Mouse (Mus musculus) heart, adult 18-20 months (tissue): ENCODE measurements around the gene Gsta4. TPM values are rescaled to one million over a fixed set of nuclear protein-coding genes. Genes with fewer than 3 reads are reported as not detected.

Experiments
- DNase-seq, 2 experiments: peaks; one replicate each; pipeline ENCODE4 v3.0.0; 2021 to 2022; ENCODE audit warnings: mixed read lengths in 1 of 2
- total RNA-seq, 2 experiments: library from RNA; stranded (reverse); gene quantifications; 2 replicates each; pipeline ENCODE4 v1.2.3; 2021

Gsta4 gene
- total RNA-seq, 2 experiments from 2014 or later = 125 to 127 TPM

- DNase-seq = no peak
Measured at GRCm38 (mm10) chr9:78178197-78178596, 4.4 kb upstream of the Gsta4 start.

- DNase-seq = no peak
Measured at GRCm38 (mm10) chr9:78179071-78179470, 3.5 kb upstream of the Gsta4 start.

- DNase-seq = peak in 1 of 2 experiments; percentile 21
Measured at GRCm38 (mm10) chr9:78185686-78186085, 3.1 kb downstream of the Gsta4 start.

- no peak for DNase-seq
Measured at GRCm38 (mm10) chr9:78188910-78189309, 6.3 kb downstream of the Gsta4 start.

GRCm38 (mm10) chr9:78190651-78191634 is 8.4 kb downstream of the Gsta4 start:
- no peak for DNase-seq

- peak; percentile 69 to 73 for DNase-seq
Measured at GRCm38 (mm10) chr9:78191736-78192135, 9.2 kb downstream of the Gsta4 start.

- peak; percentile 58 to 69 for DNase-seq
Measured at GRCm38 (mm10) chr9:78193902-78194597, 11.5 kb downstream of the Gsta4 start.

GRCm38 (mm10) chr9:78195034-78195433 is 12.5 kb downstream of the Gsta4 start:
- no peak for DNase-seq

- no peak for DNase-seq
Measured at GRCm38 (mm10) chr9:78197801-78198200, 15.2 kb downstream of the Gsta4 start.

- no peak for DNase-seq
Measured at GRCm38 (mm10) chr9:78204194-78204593, 21.6 kb downstream of the Gsta4 start.

- DNase-seq = no peak
Measured at GRCm38 (mm10) chr9:78208956-78209355, 26.4 kb downstream of the Gsta4 start.

GRCm38 (mm10) chr9:78210079-78210478 is 27.5 kb downstream of the Gsta4 start:
- no peak for DNase-seq

GRCm38 (mm10) chr9:78210821-78211220 is 28.2 kb downstream of the Gsta4 start:
- DNase-seq = no peak

- no peak for DNase-seq
Measured at GRCm38 (mm10) chr9:78211521-78211920, 28.9 kb downstream of the Gsta4 start.

GRCm38 (mm10) chr9:78212341-78213049 is 29.9 kb downstream of the Gsta4 start:
- DNase-seq = peak; percentile 47 to 74

- DNase-seq = no peak
Measured at GRCm38 (mm10) chr9:78217074-78217473, 34.5 kb downstream of the Gsta4 start.

- no peak for DNase-seq
Measured at GRCm38 (mm10) chr9:78222616-78223015, 40.0 kb downstream of the Gsta4 start.

- DNase-seq = no peak
Measured at GRCm38 (mm10) chr9:78223221-78223902, 40.8 kb downstream of the Gsta4 start.

- DNase-seq = no peak
Measured at GRCm38 (mm10) chr9:78224418-78224817, 41.8 kb downstream of the Gsta4 start.

- DNase-seq = peak in 1 of 2 experiments; percentile 22
Measured at GRCm38 (mm10) chr9:78225304-78225703, 42.7 kb downstream of the Gsta4 start.

GRCm38 (mm10) chr9:78228122-78228521 is 45.5 kb downstream of the Gsta4 start:
- no peak for DNase-seq

GRCm38 (mm10) chr9:78229658-78230057 is 47.1 kb downstream of the Gsta4 start:
- DNase-seq = peak; percentile 16 to 33
